Mouse (Mus musculus): ENCODE measurements around the gene Vsig4. TPM values are rescaled to one million over a fixed set of nuclear protein-coding genes. Genes with fewer than 3 reads are reported as not detected.

The Vsig4 gene
- polyA plus RNA-seq (2014; fragmentation: Illumina TruSeq; extraction: RNeasy Lipid Tissue Mini Kit (QIAGEN cat#74804); ENCODE audit: insufficient read depth, low read depth, low replicate concordance) = 2.7 TPM

GRCm38 (mm10) chrX:96293338-96293737 lies at the start of gene Vsig4:
TSS of gene Vsig4 (minus strand) at chrX:96293438.

Other genes starting within 250 kb of the Vsig4 start
- gene Msn, start 197.4 kb downstream of the Vsig4 start, polyA plus RNA-seq (2014; fragmentation: Illumina TruSeq; extraction: RNeasy Lipid Tissue Mini Kit (QIAGEN cat#74804); ENCODE audit: insufficient read depth, low read depth, low replicate concordance) = 238 TPM
- 3.1 TPM for gene Heph, start 161.9 kb upstream of the Vsig4 start, polyA plus RNA-seq (2014; fragmentation: Illumina TruSeq; extraction: RNeasy Lipid Tissue Mini Kit (QIAGEN cat#74804); ENCODE audit: insufficient read depth, low read depth, low replicate concordance)
- not detected for gene Hsf3, start 162.9 kb upstream of the Vsig4 start, polyA plus RNA-seq (2014; fragmentation: Illumina TruSeq; extraction: RNeasy Lipid Tissue Mini Kit (QIAGEN cat#74804); ENCODE audit: insufficient read depth, low read depth, low replicate concordance)